Mouse (Mus musculus) forelimb bud, embryonic 11.5 days (tissue): ENCODE data around the gene Socs7.

Source experiments
- DNase-seq: peaks from one replicate; pipeline ENCODE4 v3.0.0-alpha.2; 2012; ENCODE audit warnings: low read depth, low spot score

Gene Socs7

GRCm38 (mm10) chr11:97416637-97417035, 54.3 kb downstream of the Socs7 start:
- DNase-seq, result no peak

GRCm38 (mm10) chr11:97418834-97419539, 56.6 kb downstream of the Socs7 start:
- DNase-seq, result no peak

GRCm38 (mm10) chr11:97419540-97419900, 57.2 kb downstream of the Socs7 start:
- no peak for DNase-seq

- no peak for DNase-seq
Measured at GRCm38 (mm10) chr11:97422507-97422906, 60.2 kb downstream of the Socs7 start.

GRCm38 (mm10) chr11:97424092-97424692, 61.8 kb downstream of the Socs7 start:
- DNase-seq, result no peak

GRCm38 (mm10) chr11:97424802-97425201, 62.5 kb downstream of the Socs7 start:
- DNase-seq, result no peak

GRCm38 (mm10) chr11:97427794-97428725, 65.7 kb downstream of the Socs7 start:
- peak; percentile 89 for DNase-seq

- DNase-seq, result no peak
Measured at GRCm38 (mm10) chr11:97428726-97429077, 66.4 kb downstream of the Socs7 start.

- DNase-seq, result no peak
Measured at GRCm38 (mm10) chr11:97429615-97430014, 67.3 kb downstream of the Socs7 start.

GRCm38 (mm10) chr11:97432015-97432414, 69.7 kb downstream of the Socs7 start:
- DNase-seq, result no peak

GRCm38 (mm10) chr11:97432983-97433539, 70.7 kb downstream of the Socs7 start:
- DNase-seq, result no peak

GRCm38 (mm10) chr11:97434121-97434520, 71.8 kb downstream of the Socs7 start:
- DNase-seq, result no peak

GRCm38 (mm10) chr11:97434704-97435454, 72.5 kb downstream of the Socs7 start:
- DNase-seq, result peak; percentile 74

GRCm38 (mm10) chr11:97435808-97436491, 73.6 kb downstream of the Socs7 start:
- no peak for DNase-seq

- DNase-seq, result peak; percentile 76
Measured at GRCm38 (mm10) chr11:97437745-97438144, 75.4 kb downstream of the Socs7 start.

GRCm38 (mm10) chr11:97438868-97439267, 76.5 kb downstream of the Socs7 start:
- no peak for DNase-seq

GRCm38 (mm10) chr11:97439935-97440334, 77.6 kb downstream of the Socs7 start:
- no peak for DNase-seq

GRCm38 (mm10) chr11:97440441-97440881, 78.1 kb downstream of the Socs7 start:
- DNase-seq, result no peak

GRCm38 (mm10) chr11:97441036-97441657, 78.8 kb downstream of the Socs7 start:
- no peak for DNase-seq

- no peak for DNase-seq
Measured at GRCm38 (mm10) chr11:97441658-97442125, 79.3 kb downstream of the Socs7 start.
